Mouse (Mus musculus): ENCODE measurements around the gene Kdm4d. TPM values are rescaled to one million over a fixed set of nuclear protein-coding genes. Genes with fewer than 3 reads are reported as not detected.
"Not testable (repeated sequence)": the region's sequence is repeated elsewhere in the genome, so short reads cannot be mapped to it uniquely, and the experiment has no call there.

The Kdm4d gene
- polyA plus RNA-seq, 1 experiment from 2014 or later: 0.22 TPM

DNA sequence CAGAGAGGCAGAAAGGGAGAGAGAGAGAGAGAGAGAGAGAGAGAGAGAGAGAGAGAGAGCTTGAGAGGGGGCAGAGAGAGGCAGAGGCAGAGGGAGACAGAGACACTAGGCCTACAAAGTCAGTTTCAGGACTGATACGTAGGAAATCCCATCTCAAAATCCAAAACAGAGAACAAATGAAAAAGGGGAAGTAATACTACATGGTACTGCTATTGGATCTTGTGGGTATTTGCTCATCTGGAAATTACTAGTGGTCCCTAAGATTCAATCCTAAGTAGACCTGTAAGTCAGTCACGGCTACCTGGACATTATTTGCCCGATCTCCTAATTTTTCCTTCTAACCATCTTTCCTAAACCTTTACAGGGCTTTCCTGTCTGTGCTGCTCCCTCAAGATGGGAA, 44.0 kb downstream of the Kdm4d start:
- no peak for DNase-seq (ENCODE audit: low read depth, low spot score)
- TF ChIP-seq CTCF (IDR thresholded peaks at IDR 0.05): no peak
- in situ Hi-C loops (cut with MboI; ENCODE audit: low pct_unique_long_range_greater_than_20kb): no loop called here
- CTCF ChIA-PET: no interaction called here
- POLR2A ChIA-PET: no interaction called here
- no peak for ATAC-seq
- H3K27me3 ChIP-seq: peaks cover 25% of the 10 kb centered on the region

DNA sequence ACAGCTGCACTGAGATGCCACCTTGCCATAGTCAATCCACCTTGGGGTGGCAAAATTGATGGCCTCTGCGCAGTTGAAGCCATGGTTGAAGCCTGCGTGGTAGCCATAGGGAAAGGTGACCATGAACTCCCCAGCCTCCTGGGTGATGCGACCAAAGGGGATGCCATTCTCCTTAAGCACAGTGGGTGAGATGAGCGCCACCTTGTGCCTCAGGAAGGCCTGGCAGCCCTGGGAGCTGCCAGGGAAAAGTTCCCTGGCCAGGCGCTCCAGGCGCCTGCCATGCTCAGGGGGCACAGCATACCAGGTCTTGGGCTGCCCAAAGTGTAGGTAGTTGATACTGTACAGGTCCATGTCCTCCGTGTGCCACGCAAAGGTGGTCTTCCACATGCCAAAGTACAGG, 49.2 kb downstream of the Kdm4d start:
- in situ Hi-C loops (cut with MboI; ENCODE audit: low pct_unique_long_range_greater_than_20kb); DNase-seq (ENCODE audit: low read depth, low spot score); ATAC-seq; CTCF ChIA-PET; POLR2A ChIA-PET: not testable (repeated sequence)
- H3K27me3 ChIP-seq: peaks cover 17% of the 10 kb centered on the region

GRCm38 (mm10) chr9:14447086-14447485, 53.2 kb downstream of the Kdm4d start:
- POLR2A ChIA-PET; in situ Hi-C loops (cut with MboI; ENCODE audit: low pct_unique_long_range_greater_than_20kb); DNase-seq (ENCODE audit: low read depth, low spot score); ATAC-seq; H3K27me3 ChIP-seq; CTCF ChIA-PET: not testable (repeated sequence)

GRCm38 (mm10) chr9:14440347-14440746, 59.9 kb downstream of the Kdm4d start:
- ATAC-seq (no peak), DNase-seq (ENCODE audit: low read depth, low spot score) (no peak)
- CTCF ChIA-PET: no interaction called here
- POLR2A ChIA-PET: no interaction called here
- peak; percentile 40 for TF ChIP-seq CTCF (IDR thresholded peaks at IDR 0.05)
- peaks cover 6% of the 10 kb centered on the region for H3K27me3 ChIP-seq
- in situ Hi-C loops (cut with MboI; ENCODE audit: low pct_unique_long_range_greater_than_20kb): no loop called here

DNA sequence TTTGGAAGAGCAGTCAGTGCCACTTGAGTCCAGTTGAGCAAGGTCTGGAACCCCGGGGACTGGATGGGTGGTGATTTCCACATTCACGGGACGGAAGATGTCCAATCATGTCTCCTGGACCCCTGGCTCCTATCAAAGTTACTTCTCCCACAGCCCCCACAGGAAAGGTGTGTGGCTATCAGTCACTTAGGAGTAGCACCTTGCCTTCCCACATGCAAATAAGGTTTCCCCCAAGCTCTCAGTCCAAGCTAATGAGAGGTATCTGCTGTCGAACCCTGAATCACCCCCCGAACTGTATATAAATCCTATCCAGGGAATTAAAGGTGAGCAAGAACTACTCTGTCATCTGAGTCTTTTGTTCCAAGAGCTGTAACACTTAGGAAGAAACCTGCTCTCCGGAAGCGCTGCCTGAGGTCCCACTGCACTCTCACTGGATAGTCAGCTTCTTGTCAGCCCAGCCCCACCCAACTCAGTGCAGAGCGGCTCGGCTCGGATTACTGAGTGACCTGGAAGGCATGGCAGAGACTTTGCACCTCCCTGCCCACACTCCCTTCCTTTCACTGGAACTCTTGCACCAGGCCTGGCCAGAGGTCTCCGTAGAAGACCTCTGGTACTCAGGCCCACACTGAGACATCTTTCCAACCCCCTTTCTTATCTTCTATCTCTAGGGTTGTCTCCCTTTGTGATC, 66.9 kb downstream of the Kdm4d start:
- in situ Hi-C loops (cut with MboI; ENCODE audit: low pct_unique_long_range_greater_than_20kb): no loop called here
- POLR2A ChIA-PET: no interaction called here

More for the DNA sequence above, 66.9 kb downstream of the Kdm4d start:
- no peak for ATAC-seq
- TF ChIP-seq CTCF (IDR thresholded peaks at IDR 0.05): no peak
- no peak for DNase-seq (ENCODE audit: low read depth, low spot score)
- H3K27me3 ChIP-seq: peaks cover 13% of the 10 kb centered on the region
- CTCF ChIA-PET: no interaction called here

Other genes starting within 250 kb of the Kdm4d start
- gene Sesn3, start 225.4 kb downstream of the Kdm4d start, polyA plus RNA-seq (2021): 45.0 TPM
- gene Endod1, start 119.0 kb downstream of the Kdm4d start, polyA plus RNA-seq (2021): 8.6 TPM
- 166 TPM for gene Cwc15, start 135 bp upstream of the Kdm4d start, polyA plus RNA-seq (2021)
- 44.1 TPM for gene Amotl1, start 144.6 kb upstream of the Kdm4d start, polyA plus RNA-seq (2021)
- gene Piwil4, start 240.3 kb upstream of the Kdm4d start, polyA plus RNA-seq (2021): 0.17 TPM